Mouse (Mus musculus) urinary bladder, postnatal 14 days (tissue): ENCODE results near the gene Sc5d.

Experiments used
- DNase-seq: peaks from one replicate; pipeline ENCODE4 v3.0.0; 2021; ENCODE audit warnings: low spot score

The Sc5d gene

DNA sequence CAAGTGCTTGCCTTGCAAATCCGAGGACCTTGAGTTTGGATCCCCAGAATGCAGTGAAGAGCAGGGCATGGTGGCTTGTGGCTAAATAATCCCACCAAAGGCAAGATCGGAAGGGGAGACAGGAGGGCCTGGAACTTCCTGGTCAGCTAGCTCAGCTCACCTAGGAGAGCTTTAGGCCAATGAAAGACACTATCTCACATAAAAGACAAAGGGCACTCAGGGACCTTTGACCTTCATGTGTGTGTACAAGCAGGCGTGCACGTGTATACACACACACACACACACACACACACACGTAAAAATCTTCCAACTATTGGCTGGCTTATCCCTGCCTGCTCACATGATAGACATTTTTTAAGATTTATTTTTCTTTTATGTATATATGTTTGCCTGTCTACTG is 3.6 kb downstream of the Sc5d start:
- DNase-seq = no peak

DNA sequence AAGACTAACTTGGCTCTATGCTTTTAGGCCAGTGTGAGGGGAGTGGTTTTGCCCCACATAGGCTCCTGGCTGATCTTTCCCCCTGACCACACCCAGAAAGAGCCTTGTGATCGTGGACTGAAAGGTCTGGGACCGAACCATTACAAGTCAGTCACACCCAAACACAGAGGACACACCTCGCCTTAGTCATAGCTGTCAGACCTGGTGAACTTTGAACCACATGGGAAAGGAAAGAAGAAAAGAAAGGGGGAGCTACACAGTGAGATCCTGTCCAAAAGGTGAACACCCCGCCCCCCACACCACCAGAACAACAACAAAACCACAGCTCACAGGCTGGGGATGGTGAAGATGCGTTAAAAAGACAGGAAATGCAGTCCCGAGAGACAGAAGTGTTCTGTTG is 14.9 kb downstream of the Sc5d start:
- no peak for DNase-seq

DNA sequence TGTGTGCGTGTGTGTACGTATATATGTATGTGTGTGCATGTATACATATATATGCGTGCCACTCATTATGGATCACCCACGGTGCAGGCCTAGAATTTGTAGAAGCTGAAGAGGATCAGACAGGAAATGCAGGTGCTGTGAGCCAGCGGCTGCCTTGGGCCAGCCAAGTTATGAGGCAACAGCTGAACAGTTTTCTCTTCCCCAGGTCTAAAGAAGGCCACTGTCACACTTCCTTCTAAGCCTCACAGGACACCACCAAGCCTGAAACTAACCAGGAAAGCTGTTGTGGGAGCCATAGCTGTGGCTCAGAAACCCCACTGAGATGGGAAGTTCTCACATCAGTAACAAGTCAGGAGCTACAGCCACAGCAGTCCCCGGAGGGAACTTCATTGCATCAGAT is 17.4 kb downstream of the Sc5d start:
- DNase-seq = no peak

DNA sequence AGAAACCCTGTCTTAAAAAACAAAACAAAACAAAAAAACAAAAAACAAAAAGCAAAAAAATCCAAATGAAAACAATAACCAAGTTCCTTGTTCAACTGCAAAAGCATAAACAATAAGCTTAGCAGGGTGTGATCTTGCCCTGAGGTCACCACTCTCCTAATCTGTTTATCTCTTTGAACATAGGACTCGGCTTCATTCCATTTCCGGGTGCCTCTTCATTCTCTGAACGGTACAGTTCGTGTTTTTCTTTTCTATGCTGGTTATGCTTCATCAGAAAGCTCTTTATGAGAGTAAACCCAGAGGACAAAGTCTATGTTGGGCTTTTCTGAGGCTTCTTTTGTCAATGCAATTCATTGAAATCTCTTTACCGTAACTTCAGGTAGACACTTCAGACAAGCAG is 19.9 kb downstream of the Sc5d start:
- no peak for DNase-seq

DNA sequence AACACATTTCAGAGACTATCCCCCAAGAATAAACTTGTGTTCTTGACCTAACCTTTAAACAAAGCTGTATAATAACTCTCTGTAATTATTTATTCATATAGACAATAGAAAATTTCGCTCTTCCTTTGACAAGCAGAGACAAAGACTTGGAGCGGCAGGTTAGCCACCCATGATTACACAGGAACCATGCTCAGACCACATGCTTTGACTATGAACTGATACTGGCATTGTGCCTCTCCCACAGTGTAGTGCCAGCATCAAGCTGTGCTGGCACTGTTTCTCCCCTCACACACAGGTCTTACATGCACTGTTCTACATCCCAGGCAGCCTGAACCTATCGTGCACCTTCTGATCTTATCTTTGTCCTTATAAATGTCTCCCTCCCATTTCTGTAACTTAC is 23.0 kb downstream of the Sc5d start:
- no peak for DNase-seq

DNA sequence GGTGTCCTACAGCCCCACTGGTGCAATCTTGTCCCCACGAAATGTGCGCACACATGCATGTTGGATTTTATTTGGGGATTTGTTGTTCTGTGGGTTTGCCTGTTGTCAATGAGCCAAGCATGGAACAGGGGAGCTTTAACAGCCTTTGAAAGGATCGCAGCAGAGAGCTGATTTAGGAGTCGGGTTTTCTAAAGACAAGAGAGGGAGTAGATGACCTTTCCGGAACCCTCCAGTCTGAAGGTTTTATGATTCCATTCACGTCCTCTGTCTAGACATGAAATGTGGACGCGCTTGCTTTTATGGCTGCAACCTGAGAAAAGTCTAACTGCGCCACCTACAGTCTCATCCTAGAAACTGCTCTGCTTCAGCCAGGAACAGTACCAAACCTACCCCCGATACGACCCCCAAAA is 23.5 kb downstream of the Sc5d start:
- DNase-seq = peak; percentile 60

DNA sequence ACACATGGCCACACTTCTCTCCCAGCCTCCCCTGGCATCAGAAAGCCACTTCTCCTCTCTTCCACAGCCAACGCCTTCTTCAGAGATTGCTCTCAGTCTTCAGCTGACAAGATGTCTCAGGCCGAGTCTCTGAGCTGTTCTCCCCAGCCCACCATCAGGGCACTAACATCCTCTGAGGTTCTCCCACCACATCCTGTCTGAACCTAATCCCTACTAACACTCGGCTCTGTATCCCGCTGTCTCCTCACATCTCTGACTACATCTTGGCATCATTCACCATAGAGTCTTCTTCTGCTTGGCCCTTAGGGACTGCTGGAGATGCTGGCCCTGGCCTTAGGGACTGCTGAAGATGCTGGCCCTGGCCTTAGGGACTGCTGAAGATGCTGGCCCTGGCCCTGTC is 25.2 kb downstream of the Sc5d start:
- DNase-seq = no peak

DNA sequence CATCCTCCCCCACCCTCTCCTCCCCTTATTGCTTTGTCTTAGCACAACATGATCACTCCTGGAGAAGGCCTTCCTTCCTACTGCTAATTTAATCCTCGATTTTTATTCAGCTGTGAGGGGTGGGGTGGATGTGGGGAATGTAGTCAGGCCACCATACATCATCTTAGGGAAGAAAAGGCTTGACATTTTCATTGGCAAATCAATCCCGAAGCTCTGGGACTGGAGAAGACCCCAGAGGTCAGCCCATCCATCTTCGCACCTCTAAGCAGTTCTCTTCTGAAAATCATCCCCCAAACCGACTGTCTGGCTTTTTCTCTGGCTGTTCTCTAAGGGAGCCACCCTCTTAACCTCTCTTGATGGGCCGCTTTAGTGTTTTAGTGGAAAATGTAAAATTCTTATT is 32.9 kb downstream of the Sc5d start:
- DNase-seq = no peak

DNA sequence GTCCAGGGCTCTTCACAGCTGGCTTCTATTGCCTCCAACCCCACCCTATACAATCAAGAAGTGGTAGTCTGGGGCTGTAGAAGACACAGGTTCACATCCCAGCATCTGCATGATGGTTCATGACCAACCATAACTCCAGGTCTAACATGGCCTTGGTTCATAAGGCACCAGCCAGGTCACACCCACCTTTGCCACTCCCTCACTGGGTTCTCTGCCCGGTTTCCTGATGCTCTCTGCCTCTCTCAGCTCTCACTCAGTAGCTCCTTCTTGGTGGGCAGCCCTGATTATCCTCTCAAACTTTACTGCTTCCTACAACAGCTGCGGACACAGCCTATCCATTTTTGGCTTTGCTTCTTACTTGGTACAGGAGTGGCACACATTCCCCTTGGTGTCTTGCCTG is 33.7 kb downstream of the Sc5d start:
- DNase-seq = no peak

DNA sequence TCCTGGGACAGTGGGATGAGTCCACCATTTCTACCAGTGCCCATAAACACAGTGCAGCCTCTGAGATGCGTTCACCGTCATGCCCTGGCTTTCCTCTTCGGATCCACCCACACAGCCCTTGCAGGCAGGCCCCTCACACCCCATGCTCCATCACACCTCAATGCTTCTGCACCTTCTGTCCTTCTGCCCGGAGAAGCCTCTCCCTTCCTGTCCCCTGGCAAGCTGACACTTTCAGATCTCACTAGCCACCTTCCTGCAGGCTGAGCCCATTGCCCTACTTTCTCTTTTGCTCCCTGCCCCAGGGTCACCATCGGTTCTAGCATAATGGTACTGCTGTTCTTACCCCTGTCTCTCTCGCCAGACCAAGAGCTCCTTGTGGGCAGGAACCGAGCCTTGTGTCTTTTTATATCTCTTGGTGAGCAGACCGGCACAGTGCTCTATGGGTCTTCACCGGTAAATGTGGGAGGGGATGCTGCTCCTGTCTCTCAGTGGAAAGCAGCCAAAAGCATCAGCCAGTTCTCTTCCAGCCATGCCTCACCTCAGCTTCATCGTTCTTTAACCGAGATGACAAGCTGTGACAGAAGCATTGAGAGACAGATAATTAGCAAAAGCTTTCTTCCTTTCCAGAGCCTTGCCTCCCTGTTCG is 34.5 kb downstream of the Sc5d start:
- no peak for DNase-seq

DNA sequence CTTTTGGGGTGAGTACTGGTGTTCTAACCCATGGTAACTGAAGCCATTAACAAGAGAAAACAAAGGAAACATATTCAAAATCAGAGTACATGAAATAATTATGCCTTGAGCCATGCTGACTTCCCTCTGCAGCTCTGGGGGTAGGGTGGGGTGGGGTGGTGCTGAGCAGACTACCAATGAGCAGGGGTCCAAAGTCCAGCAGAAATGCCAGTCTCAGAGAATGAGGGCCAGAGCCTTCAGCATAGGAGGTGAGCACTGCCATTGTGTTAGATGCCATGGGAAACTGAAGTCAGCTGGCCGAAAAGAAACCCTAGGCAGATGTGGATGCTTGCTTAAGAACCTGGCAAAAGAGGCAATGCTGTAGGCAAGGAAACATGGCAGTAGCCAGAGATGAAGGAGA is 36.3 kb downstream of the Sc5d start:
- DNase-seq = no peak

DNA sequence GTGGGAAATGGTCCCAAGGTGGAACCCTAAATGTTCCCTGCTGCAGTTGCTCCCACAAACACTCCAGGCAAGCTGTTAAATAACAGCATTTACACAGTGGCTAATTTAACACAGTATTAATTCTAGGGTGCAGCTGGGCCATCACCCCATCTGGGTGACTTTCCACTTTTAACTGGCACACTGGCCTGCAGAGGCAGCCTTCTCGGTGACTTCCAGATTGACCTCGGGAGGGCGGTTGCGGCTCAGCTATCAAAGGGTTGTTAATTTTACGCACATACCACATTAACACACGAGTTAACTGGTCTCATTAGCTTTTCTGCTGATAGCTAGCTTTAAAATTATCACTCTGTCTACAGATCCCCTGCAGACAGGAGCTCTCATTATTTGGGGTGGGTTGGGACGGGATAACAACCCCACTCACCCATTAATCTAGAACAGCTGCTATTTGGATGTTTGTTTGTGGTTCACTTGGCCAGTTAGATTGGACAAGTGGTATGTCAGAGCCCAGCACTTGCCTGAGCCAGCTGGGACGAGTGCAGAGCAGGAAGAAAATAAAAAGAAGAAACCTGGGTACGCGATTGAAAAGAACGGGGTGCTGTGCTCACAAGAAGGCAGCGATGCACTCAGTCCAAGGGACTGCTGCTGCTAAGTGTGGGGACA is 44.9 kb downstream of the Sc5d start:
- no peak for DNase-seq

DNA sequence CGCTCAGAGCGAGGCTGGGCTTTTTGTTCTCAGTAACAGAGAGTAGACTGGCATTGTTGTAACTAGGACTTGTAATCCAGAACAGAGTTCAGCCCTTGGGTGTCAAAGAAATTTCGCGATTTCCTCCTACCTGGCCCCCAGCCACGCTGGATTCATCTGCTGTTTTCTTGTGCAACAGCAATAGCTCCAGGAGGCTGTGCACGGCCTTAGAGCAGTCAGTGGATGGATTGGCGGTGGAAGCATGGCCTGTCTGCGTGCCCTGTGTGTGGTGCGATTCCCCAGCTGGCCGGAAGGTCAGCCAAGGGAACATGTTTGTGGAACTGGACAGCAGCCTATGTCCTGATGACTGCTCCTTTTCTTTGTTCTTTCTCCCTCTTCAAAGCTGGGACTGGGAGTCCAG is 46.4 kb downstream of the Sc5d start:
- DNase-seq = peak; percentile 80

DNA sequence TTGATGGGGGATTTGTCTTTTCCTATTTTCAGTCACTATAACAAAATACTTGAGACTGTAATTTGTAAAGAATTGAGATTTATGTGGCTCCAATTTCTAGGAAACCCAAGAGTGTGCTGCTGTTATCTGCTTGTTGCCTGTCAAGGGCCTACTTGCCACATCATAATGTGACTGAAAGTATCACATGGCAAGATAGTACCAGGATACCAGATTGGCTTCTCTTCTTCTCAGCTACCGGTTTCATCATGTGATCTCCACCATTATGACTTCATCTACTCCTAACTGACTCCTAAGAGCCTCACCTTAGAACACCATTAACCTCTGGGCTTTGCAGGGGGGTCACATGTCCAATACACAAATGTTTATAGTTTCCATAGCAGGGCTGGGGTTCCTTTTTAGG is 49.9 kb downstream of the Sc5d start:
- DNase-seq = no peak

DNA sequence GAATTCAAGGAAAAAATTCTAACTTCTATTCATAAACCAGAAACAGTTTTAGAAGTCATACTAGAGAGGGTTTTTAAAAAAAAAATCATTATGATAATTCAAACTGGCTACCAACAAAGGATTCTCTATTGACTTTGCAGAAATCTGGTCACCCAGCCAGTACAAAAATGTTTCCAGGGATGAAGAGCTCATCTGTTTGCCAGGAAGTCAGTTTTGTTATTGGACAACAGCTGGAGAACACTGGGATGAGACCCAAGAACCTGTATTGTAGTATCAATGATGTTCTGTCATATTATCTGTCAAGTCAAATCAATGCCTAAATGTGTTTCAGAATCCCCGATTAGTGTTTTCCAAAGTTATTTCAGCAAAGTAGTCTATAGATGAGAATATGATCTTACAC is 50.9 kb downstream of the Sc5d start:
- DNase-seq = no peak

DNA sequence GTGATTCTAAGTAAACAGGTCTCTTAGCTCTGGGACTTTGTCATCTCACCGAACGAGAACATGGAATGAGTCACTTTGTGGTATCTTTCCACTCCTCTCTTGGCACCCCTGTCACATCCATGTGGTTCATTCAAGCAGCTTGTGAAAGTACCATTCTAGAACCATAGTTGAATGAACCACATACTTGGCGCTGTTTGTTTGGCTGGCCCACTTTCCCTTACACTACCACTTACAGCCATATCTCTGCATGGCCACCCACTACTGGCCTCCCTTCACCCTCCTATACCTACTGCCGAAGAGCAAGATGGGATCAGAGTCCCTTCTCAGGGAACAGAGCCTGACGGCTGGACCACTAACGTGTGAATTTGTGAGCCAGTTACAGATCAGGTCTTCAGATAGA is 54.4 kb downstream of the Sc5d start:
- DNase-seq = no peak

DNA sequence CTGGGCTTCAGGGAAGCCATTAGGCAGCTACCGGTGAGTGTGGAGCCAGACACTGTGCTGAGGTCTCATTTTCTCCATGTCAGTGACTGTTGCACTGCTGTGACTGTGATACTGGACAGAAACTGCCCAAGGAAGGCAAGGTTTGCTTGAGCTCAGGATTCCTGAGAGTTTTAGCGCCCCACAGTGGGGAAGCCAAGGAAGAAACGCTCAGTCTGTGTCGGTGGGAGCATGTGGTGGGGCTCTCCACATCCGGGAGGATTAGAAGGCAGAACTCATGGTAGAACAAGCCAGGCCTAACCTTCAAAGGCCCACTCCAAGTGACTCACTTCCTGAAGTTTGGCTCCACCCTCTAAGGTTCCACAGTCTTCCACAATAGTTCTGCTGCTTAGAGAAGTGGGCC is 55.6 kb downstream of the Sc5d start:
- DNase-seq = peak; percentile 42

DNA sequence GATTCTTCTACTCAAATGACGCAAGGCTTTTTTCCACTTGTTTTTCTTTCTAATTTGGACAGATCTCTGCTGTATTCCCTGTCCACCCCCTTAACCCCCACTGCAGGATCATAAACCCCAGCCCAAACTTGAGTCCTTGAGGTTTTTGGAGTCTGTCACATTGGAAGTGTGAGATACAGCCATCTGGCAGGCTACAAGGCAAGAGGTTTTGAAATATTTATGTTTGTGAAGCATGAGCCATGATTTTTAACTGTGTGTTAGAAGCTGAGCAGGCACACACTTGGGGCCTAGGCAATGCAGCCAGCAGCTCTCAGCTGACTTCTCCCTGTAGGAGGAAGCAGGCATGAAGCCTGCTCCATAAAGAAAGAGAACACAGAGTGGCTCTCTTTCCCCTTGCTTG is 57.3 kb downstream of the Sc5d start:
- DNase-seq = peak; percentile 14

DNA sequence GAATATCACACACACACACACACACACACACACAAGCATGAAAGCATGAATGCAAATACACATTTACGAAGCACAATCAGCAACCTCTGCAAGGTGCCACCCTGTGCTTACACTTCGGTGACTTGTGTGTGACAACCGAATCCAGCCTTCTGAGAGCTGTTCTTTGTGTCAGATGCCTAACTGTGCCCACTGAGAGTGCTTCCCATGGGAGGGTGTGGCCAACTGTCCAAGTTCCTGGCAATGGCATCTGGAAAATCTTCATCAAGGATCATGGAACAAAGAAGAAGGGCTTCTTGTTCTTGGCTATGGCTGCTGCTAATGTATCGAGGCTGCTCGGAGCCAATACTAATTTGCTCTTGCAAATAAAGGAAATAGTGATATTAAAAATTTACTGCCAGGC is 61.8 kb downstream of the Sc5d start:
- DNase-seq = no peak
